Mouse (Mus musculus) stomach, postnatal 0 days (tissue): ENCODE results near the gene Trnt1.

Source experiments
- CTCF ChIP-seq: IDR thresholded peaks from 2 replicates; pipeline ENCODE4 v1.5.1; 2016; ENCODE audit warnings: antibody characterized with exemption, low read depth, mild to moderate bottlenecking, moderate library complexity
- EP300 ChIP-seq: optimal IDR thresholded peaks from 2 replicates; pipeline ENCODE3; 2016; ENCODE audit warnings: antibody characterized with exemption

GRCm38 (mm10) chr6:106738229-106738628 is 30.7 kb upstream of the Trnt1 start:
- TF ChIP-seq EP300, result no peak
- no peak for TF ChIP-seq CTCF
